Mouse (Mus musculus) gastrocnemius, adult 2 months (tissue): ENCODE measurements at regions not wholly inside any gene's neighbourhood (a gene's known extent, or its start where the extent isn't known, plus 50 kb on each side); places are given as distances from the start of the nearest gene placed in this dataset.

Source experiments
- DNase-seq: peaks from one replicate; pipeline ENCODE4 v3.0.0; 2022
- H3K27ac ChIP-seq: fragments of 200-600 bp; 2 replicates; pipeline ENCODE4 v1.8.1; 2022; ENCODE audit warnings: mild to moderate bottlenecking
- H3K4me3 ChIP-seq: fragments of 200-600 bp; 2 replicates; pipeline ENCODE4 v1.8.1; 2022; ENCODE audit warnings: mild to moderate bottlenecking, moderate library complexity
- CTCF ChIP-seq: fragments of 200-600 bp; IDR thresholded peaks from 2 replicates; pipeline ENCODE4 v1.8.1; 2022; ENCODE audit warnings: antibody characterized with exemption, mild to moderate bottlenecking, moderate library complexity
- intact Hi-C: fragments of 180-260 bp; cut with DNase I; formaldehyde crosslinking; loops from one replicate; pipeline ENCODE4 v1.15.1; 2025

DNA sequence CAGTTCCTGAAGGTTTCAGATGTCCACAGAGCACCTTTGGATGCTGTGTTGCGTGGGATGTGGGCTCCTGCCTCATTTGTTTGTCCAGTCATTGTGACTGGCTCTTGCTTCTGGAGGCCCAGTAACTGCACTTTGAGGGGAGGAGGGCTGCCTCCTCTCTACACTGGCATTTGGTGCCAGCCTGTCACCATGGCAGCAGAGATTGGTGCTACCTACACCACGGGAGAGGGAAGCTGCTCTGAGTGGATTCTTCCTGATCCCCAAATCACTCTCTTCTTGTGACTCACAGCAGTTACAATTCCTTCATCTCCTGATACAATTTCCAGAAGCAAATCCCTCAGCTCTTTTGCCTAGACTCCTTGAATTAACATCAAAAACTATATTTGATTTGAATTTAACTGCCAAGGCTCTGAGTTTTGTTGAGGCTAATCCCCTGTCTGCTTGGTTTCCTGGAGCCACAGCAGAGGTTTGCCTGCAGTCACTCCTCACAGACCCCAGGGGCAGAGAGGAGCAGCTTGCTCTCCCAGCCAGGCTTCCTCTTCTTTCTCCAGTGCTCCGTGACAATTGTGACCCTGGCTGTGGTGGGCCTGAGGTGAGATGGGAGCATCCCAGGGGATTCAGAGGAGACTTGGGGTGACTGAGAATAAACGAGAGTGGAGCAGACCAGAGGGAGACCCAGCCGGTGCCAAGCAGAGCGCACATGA, 145.7 kb downstream of the Tpra1 start:
- Histone ChIP-seq H3K27ac (no peak overlapping the region), H3K4me3 (no peak overlapping the region)
- TF ChIP-seq CTCF: no peak
- intact Hi-C loops: no loop called here
- no peak for DNase-seq

DNA sequence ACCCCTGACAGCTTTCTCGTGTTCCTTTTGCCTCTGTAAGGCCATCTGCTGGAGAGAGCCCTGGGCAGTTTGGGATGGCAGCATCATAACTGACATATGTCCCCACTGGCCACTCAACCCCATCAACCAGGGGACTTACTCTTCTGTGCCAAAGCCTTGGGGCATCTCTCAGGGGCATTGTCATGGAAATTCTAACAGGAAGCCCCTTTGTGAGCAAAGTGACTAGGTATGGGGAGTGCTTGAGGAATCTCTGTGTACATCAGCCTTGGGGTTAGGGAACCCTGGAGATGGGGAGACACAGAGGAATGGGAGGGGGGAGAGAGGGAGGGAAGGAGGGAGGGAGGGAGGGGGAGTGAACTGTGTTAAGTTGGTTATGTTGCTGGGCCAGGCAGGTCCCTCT, 147.2 kb downstream of the Tpra1 start:
- DNase-seq: no peak
- intact Hi-C loops: no loop called here
- H3K4me3 ChIP-seq: no peak overlapping the region
- no peak overlapping the region for H3K27ac ChIP-seq
- TF ChIP-seq CTCF: no peak

DNA sequence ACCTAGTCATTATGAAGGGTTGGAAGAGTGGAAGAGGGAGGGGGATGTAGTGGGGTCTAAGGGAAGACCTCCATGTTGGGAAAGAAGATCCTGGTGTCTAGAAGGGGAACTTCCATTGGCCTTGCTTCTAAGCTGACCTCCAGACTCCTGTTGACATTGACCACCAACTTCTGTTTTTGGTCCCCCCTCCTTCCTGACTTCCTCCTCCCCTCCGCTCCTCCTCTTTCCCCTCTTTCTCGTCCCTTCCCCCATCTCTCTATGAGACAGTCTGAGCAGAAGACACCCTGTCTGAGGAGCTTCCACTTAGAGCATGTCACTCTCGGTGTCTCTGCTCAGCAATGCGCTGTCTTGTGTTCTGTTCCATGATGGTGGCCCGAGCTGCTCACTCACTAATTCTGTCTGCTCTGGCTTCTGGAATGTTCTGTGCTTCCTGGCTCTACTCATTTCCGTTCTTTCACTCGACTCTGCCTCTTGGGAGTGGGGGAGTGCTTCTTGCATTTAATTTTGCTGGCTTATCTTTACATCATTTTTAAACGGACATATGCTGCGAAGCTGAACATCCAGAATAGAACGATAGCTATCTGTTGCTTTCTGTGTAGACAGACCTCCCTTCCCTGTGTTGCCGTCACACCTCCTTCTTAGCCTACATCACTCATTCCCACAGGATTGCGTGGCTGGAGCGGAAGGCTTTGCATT, 148.7 kb downstream of the Tpra1 start:
- no peak overlapping the region for H3K4me3 ChIP-seq
- TF ChIP-seq CTCF: no peak
- intact Hi-C loops: no loop called here
- no peak overlapping the region for H3K27ac ChIP-seq
- DNase-seq: no peak

DNA sequence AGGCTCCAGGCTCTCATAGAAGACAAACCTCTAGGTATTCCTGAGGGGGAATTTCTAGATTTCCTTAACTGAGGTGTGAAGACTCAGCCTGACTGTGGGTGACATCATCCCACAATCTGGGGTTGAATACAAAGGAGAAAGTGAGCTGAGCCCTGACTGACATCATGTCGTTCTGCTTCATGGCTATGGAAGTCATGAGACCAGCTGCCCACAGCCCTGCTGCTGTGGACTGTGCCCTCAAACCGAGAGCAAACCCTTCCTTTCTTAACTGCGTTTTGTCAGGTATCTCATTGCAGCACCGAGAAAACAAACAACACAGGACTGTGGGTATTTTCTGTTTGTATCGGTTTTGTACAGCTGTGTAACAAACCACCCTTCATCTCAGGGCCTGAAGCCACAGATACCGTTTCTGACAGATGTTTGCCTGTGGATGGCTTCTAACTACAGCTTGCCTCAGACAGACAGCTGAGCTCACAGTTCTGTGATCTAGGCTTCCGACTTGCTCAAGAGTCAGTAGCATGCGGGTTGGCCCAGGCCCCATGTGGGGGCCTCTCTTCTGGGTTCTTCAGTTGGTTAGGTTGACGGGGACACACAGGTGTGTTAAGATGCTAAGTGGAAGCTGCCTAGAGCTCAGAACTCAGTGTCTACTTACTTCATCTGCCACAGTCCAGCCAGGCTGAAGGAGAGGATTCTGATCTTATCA, 150.9 kb downstream of the Tpra1 start:
- intact Hi-C loops: no loop called here
- H3K4me3 ChIP-seq: no peak overlapping the region
- H3K27ac ChIP-seq: no peak overlapping the region
- DNase-seq: no peak
- TF ChIP-seq CTCF: no peak

DNA sequence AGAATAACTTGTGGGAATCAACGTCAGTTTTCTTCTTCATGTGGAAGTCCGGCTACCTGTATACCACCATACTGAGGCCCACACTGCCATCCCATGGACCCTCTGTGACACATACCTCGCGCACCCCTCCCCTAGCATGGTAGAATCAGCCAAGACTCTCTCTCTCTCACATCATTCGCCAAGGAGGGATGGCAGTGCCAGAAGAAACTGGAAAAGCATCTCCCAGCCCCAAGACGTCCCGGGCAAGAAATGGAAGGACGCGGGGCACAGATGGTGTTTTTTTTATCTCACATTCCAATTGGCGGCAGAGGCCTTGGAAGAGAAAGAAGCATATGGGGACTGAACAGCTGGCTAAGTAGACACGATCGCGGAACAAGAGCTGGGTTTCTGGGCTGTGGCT, 152.0 kb downstream of the Tpra1 start:
- DNase-seq: no peak
- H3K4me3 ChIP-seq: no peak overlapping the region
- no peak for TF ChIP-seq CTCF
- H3K27ac ChIP-seq: no peak overlapping the region
- intact Hi-C loops: no loop called here

DNA sequence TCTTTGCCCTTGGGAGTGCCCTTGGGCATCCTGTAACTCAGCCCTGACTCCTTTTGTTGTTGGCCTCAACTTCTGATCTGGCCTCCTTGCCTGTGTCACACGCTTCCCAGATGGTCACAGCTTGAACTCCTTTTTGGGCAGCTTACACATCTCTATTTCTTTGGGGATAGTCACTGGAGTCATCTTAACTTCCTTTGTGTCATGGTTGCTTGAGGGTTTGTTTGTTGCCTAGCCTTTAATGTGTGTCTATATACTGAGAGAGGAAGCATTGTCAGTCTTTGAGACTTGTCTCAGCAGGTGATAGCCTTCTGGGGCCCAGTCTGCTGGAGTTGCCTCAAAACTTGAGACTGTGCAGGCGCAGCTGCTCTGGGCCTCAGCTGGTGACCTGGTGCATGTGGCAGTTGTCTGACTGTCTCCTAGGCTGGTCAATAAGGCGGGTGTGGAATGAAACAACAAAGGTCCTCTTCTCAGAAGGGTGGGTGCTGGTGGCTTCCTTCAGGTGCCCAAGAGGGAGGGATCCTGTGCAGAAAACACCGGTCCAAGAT, 157.5 kb downstream of the Tpra1 start:
- no peak overlapping the region for H3K27ac ChIP-seq
- no peak for DNase-seq
- no peak overlapping the region for H3K4me3 ChIP-seq
- intact Hi-C loops: no loop called here
- TF ChIP-seq CTCF: no peak

DNA sequence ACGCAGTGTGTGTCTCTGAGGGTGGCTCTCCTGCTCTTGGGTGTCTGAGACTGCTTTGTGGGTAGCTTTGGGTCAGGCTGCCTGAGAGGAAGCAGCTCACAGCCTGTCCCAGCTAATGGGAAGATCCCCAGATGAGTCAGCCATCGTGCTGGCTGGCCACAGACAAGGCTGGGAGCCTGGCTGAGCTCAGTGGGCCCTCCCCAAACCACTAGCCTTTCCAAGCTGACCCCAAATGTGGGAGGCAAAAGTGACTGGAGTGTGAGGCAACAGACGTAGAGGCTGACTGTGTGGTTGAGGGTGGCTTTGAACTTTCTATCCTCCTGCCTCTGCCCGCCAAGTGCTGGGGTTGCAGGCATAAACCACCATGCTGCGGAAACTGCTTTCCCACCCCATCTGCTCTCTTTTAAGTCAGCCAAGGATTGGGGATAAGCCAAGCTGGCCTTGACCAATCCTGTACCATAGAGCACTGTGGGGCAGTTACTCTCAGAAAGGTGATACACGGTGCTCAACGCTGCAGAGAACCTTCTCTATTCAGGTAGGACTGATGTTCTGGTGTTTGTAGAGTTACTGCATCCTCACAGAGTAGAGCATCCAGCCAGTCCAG, 163.0 kb downstream of the Tpra1 start:
- H3K27ac ChIP-seq: no peak overlapping the region
- no peak for DNase-seq
- intact Hi-C loops: no loop called here
- H3K4me3 ChIP-seq: no peak overlapping the region
- no peak for TF ChIP-seq CTCF

DNA sequence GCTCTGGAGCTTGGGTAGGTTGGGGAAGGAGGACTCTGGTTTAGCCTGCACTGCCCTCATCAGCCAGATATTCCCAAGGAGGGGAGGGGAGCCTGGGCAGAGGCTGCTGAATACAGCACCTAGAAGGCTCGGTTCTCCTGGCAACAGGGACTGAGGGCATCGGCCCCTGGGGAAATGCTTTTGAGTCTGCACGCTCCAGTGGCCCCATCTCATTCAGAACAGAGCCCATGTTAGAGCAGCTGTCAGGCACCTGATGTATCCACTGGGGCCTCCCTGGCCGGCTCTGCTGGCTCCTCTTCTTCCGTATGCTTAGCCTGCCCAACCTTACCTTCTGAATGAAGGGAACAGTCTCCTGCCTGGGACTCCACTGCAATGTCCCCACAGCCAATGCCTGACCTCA, 164.5 kb downstream of the Tpra1 start:
- intact Hi-C loops: no loop called here
- H3K4me3 ChIP-seq: no peak overlapping the region
- H3K27ac ChIP-seq: no peak overlapping the region
- no peak for DNase-seq
- no peak for TF ChIP-seq CTCF

DNA sequence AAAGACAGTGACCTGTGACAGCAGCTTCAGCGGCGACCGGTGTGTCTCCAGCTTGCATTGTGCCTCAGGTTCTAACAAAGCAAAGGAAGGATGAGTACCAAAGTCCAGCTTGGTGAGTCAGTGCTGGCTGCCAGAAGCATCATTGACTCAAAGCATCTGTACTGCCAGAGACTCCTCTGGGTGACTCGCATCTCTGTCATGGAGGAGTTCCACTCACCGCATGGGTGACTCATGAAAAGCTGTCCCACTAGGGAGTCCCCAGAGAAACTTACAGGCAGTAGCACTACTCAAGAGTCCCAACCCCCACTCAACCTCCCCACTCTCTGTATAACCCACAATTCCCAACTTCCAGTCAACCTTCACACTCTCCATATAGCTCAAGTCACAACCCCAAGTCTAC, 166.2 kb downstream of the Tpra1 start:
- no peak for DNase-seq
- no peak for TF ChIP-seq CTCF
- intact Hi-C loops: no loop called here

DNA sequence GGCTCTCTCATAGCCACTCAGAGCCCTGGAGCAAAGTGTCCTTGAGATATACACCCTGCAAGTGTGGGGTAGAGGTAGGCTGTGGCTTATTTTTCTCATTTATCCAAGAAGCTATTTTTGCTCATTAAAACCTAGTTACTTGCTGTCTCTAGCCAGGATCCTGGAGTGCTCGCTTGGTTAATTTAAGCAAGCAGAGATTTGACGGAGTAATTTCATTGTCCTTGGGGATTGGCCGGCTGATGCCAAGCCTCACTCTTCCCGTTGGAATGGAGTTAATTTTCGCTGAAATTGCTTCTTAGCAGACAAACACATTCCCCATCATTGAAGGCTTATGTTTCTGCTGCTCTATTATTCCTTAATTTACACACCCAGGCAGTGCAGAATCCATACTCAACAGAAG, 167.1 kb downstream of the Tpra1 start:
- intact Hi-C loops: no loop called here
- TF ChIP-seq CTCF: no peak
- Histone ChIP-seq H3K4me3 (no peak overlapping the region), H3K27ac (no peak overlapping the region)
- DNase-seq: no peak

More for the DNA sequence above, 166.2 kb downstream of the Tpra1 start:
- H3K4me3 ChIP-seq: no peak overlapping the region
- no peak overlapping the region for H3K27ac ChIP-seq

DNA sequence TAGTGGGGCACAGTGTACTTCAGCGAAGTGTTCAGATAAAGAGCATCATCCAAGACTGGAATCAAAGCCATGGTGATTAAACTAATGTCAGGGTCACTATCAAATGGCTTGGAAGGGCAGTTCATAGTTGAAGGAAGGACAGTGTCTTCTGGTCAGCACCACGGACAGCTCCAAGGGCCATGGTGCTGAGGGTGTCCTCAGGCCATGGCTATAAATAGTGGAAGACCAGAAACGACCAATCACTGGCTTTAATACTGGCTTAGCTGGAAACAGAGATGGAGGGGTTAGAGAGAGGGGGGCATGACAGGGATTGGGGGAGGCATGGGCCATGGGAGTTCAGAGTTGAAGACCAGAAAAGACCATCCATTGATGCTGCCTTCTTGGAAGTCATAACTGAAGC, 168.0 kb downstream of the Tpra1 start:
- intact Hi-C loops: no loop called here
- no peak overlapping the region for H3K4me3 ChIP-seq
- TF ChIP-seq CTCF: no peak
- DNase-seq: peak; percentile 59
- H3K27ac ChIP-seq: no peak overlapping the region

DNA sequence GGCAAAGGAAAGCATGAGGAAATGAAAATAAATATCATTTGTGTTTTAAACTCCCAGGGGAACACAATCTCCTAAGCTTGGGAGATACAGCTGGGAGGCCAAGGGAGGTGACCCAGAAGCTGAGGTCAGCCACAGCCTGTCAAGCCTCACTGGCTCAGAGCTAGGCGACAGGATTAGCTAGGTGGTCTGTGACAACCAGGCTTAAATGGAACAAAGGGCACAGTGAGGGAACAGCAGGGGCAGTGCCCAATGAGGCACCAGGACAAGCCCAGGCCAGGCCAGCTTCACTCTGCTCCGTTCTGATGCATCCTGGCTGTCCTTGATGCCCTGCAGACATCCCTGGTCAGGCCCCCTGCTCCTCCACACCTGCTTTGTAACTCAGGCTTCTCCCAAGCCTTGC, 169.7 kb downstream of the Tpra1 start:
- intact Hi-C loops: no loop called here
- Histone ChIP-seq H3K4me3 (no peak overlapping the region), H3K27ac (no peak overlapping the region)
- no peak for TF ChIP-seq CTCF
- DNase-seq: no peak

DNA sequence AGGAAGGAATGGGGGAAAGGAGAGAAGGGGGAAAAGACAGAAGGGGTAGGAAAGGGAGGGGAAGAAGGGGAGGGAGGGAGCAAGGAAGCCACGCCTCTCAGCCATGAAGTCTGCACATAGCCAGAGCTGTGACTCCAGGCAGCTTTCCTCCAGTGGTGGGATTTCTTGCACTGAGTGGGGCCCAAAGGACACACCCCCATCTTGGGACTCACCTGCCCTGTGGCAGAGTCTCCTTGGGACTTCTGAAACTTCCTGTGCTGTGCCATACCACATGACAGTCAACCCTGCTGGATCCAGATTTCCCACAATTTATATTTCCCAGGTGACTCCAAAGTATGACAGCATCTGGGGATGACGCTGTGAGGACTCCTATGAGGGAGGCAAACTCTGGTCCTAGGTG, 170.5 kb downstream of the Tpra1 start:
- intact Hi-C loops: no loop called here
- no peak for TF ChIP-seq CTCF
- DNase-seq: no peak
- no peak overlapping the region for H3K4me3 ChIP-seq
- H3K27ac ChIP-seq: no peak overlapping the region
